Mouse (Mus musculus) central nervous system, embryonic 14 days (tissue): ENCODE data around the gene Tmie. TPM values are rescaled to one million over a fixed set of nuclear protein-coding genes. Genes with fewer than 3 reads are reported as not detected.

Source experiments
- polyA plus RNA-seq: library from polyadenylated mRNA; depleted of rRNA; stranded (reverse); fragments of >200 nt; gene quantifications from 2 replicates; pipeline ENCODE4 v1.2.3, GENCODE M21; 2012; rRNA removed

Tmie gene
- 0.77 and 1.0 TPM in 2 replicates for polyA plus RNA-seq

DNA sequence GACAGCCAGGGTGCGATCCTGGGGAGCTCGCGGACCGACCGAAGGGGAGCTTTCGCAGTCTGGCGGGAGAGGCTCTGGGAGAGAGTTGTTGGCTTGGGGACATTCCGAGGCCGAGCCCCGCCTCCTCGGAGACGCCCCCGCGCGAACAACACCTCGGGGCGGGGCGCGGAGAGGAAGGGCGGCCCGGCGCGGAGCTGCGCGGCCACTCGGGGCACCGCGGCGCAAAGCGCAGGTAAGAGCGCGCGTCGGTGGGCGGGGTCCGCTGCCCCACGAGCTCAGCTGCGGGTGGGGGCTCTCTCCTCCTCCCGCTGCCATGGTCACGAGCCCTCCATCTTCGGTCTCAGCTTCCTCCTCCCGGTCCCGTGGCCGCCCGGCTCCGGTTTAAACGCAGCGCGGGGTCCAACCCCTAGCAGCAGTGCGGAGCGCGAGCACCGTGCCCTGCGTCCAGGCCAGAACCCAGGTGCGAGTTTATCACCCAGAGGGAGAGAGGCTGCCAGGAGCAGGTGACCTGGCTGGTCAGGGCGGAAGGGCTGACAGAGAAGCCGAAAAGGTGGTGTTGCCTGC lies at the start of gene Tmie:
Gene Tmie, minus strand, starts transcription at position 116 of the 564 bp plus-strand sequence.

DNA sequence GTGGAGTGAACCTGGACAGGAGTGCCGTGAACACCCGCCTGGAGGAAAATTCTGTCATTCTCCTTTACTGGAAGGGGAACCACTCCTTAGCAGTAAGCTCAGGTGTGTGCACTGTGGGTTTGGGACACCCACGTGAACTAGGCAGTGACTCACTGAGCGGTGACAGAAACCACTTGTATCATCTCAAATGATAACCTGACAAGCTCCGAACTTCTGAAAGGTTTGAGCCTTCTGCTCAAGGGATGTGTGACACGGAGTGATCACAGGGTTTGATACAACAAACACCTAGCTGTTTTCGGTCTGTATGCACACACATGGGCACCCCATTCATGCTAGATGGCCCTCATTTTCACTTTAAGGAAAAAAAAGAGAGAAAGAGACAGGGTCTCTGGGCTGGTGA lies 36.9 kb upstream of the Tmie start, which contains the start of gene Fam240a:
Gene Fam240a, minus strand, starts transcription at position 76 of the 400 bp plus-strand sequence.

DNA sequence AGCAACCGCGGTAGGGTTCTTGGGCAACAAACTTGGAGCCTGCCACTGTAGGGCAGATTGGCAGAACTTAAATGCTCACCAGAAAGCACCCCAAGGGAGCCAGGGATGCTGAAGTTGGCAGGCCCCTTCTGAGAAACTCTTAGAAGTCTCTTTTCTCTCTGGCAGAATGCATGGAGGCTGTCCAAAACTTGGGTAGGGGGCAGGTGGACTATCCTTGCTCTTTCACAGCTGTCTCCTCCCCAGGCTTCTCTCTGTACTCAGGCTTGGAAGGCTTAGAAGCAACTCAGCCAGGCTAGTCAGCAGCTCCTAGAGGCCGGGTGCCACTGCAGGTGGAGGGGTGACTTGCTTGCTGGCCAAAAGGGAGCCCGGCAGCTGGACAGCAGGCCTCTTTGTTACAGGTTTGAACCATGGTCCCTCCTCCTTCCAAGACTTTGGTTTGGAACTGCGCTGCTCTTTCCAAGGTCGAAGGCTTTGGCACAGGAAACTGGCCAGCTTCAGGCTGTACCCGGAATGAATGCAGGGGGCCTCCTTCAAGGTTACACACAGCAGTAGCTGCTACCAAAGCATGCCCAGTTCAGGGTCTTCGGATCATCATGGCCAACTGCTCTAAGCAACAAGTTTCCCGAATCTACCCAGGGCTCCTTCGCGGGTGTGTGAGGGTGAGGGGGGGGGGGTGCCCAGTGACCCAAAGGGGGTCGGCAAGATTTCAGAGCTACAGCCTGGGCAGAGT lies 557 bp downstream of the Tmie start, which contains the start of gene Als2cl:
Gene Als2cl, plus strand, starts transcription at position 680 of the 730 bp plus-strand sequence.

DNA sequence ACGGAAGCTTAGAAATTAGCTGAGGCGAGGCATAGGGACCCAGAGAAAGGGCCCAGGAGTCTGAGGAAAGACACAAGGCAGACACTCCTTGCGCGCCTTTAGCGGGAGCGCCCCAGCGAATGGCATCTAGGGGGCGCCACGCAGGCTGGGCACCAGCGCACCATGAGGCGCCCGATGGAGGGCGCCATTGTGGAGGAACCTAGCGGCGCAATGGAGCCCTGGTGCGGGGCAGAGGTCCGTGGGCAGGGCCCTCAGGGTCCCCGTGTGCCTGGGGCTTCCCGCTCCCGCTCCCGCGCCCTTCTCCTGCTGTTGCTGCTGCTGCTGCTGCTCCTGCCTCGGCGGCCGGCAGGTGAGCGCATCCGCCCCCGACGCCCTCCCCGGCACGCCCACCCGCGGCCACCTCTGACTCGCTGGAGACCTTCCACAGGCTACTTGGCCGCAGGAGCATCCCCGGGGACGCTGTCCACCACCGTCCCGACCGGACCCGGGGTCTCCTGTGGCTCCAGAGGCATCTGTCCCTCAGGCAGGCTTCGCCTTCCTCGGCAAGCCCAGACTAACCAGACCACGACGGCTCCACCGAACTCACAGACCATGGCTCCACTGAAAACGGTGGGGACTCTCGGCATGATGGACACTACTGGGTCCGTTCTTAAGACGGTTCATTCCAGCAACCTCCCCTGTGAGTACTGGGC lies 22.0 kb downstream of the Tmie start, which contains the start of gene Prss50:
Gene Prss50, plus strand, starts transcription at position 187 of the 692 bp plus-strand sequence.

DNA sequence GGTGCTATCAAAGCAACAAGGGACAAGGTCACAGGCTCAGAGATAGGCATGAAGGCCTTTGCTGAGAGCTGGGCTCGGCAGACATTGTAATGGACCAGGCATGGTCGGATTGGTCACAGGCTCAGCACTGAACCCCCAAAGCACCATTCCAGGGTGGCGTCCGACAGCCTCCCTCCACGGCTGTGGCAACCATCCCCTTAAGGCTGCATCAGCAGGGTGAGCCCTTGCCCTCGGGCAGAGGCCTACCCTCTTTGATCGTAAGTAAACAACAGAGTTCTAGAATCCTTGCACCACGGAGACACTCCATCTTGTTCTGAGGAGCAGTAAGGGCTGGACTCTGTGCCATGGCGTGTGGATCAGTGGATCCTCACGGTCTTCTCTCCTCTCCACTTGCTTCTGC lies 35.7 kb downstream of the Tmie start, which contains the start of gene Prss46:
Gene Prss46, plus strand, starts transcription at position 301 of the 400 bp plus-strand sequence.

DNA sequence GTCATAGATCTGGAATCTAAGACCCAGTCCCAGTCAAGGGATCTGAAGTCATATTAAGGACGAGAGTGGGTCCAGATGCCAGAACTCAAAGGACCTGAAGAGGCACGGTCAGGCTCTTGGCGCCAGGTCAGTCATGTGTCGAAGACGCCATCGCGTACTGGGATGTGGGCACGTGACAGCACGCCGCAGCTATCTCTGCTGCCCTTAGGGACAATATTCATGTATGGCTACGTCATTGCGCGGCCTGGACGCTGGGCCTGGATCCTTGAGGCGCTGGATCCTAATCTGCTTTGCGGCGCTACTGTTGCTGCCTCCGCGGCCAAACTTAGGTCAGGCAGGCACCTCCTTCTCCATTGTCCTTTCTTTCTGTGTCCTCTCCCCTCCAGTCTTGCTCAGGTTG lies 45.5 kb downstream of the Tmie start, which contains the start of gene Prss45:
Gene Prss45, plus strand, starts transcription at position 178 of the 400 bp plus-strand sequence.

DNA sequence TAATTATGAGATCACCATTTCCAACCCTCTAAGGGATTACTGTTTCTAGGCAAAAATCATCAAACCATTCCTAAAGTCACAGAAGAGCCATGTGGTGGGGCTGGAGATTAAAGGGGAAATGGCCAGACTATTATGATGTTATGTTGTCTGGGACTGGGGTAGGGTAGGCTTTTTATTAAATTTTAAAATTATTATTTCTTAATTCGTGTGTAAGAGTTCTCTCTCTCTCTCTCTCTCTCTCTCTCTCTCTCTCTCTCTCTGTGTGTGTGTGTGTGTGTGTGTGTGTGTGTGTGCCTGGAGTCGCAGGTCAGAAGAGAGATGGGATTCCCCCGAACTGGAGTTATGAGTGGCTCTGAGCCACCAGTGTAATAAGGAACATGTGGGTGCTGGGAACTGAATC lies 53.5 kb downstream of the Tmie start, which contains the start of gene Prss43:
Gene Prss43, plus strand, starts transcription at position 301 of the 400 bp plus-strand sequence.

Other genes with a start within 250 kb of the Tmie start
- gene Nbeal2, start 226.0 kb downstream of the Tmie start, polyA plus RNA-seq, result 10.3 and 11.3 TPM in 2 replicates
- gene Ccdc12, start 223.6 kb downstream of the Tmie start, polyA plus RNA-seq, result 101 and 103 TPM in 2 replicates
- gene Myl3, start 138.3 kb downstream of the Tmie start, polyA plus RNA-seq, result 0.39 and 5.7 TPM in 2 replicates
- gene Pth1r, start 133.0 kb downstream of the Tmie start, polyA plus RNA-seq, result 17.1 and 36.9 TPM in 2 replicates
- not detected in 2 replicates for gene Prss42, start 81.9 kb downstream of the Tmie start, polyA plus RNA-seq
- not detected in 2 replicates for gene Prss44, start 66.1 kb downstream of the Tmie start, polyA plus RNA-seq
- gene Prss43, start 53.4 kb downstream of the Tmie start, polyA plus RNA-seq, result not detected in 2 replicates
- 0.09 and 0.11 TPM in 2 replicates for gene Prss45, start 45.5 kb downstream of the Tmie start, polyA plus RNA-seq
- 0.04 TPM in 1 of 2 replicates, not detected in the other for gene Prss46, start 35.6 kb downstream of the Tmie start, polyA plus RNA-seq
- gene Prss50, start 22.1 kb downstream of the Tmie start, polyA plus RNA-seq, result 0.06 and 0.12 TPM in 2 replicates
- 2.9 and 3.0 TPM in 2 replicates for gene Als2cl, start 243 bp downstream of the Tmie start, polyA plus RNA-seq
- not detected in 2 replicates for gene Fam240a, start 36.7 kb upstream of the Tmie start, polyA plus RNA-seq
- 0.12 and 0.35 TPM in 2 replicates for gene Tdgf1, start 66.0 kb upstream of the Tmie start, polyA plus RNA-seq
- gene Lrrc2, start 71.4 kb upstream of the Tmie start, polyA plus RNA-seq, result 0.15 and 0.23 TPM in 2 replicates
- gene Rtp3, start 110.5 kb upstream of the Tmie start, polyA plus RNA-seq, result 0.17 TPM in 1 of 2 replicates, not detected in the other
- gene Ltf, start 139.2 kb upstream of the Tmie start, polyA plus RNA-seq, result 0.29 and 0.38 TPM in 2 replicates
- gene Ccrl2, start 177.4 kb upstream of the Tmie start, polyA plus RNA-seq, result 0.99 and 1.00 TPM in 2 replicates
- gene Lrrfip2, start 237.5 kb upstream of the Tmie start, polyA plus RNA-seq, result 47.7 and 50.7 TPM in 2 replicates